Mouse (Mus musculus) neural tube, embryonic 11.5 days (tissue): ENCODE measurements around the gene Tm4sf20. TPM values are rescaled to one million over a fixed set of nuclear protein-coding genes. Genes with fewer than 3 reads are reported as not detected.

Experiments
- ATAC-seq: fragments of 200-750 bp; cut with Nextera tagmentation; 2 replicates; pipeline ENCODE4 v1.8.0; 2017; ENCODE audit warnings: moderate number of reproducible peaks, mild to moderate bottlenecking, moderate TSS enrichment, moderate library complexity; ENCODE audit not compliant: insufficient read depth, low FRiP score, low TSS enrichment
- DNase-seq: peaks from one replicate; pipeline ENCODE4 v3.0.0-alpha.2; 2015; ENCODE audit warnings: low spot score
- H3K27ac ChIP-seq: fragments of 300-500 bp; sonication (generic); 2 replicates; pipeline ENCODE4 v1.5.1; 2014; ENCODE audit warnings: low read depth, mild to moderate bottlenecking, low read length
- H3K27me3 ChIP-seq: fragments of 300-500 bp; sonication (generic); 2 replicates; pipeline ENCODE4 v1.6.1; 2014; ENCODE audit warnings: mild to moderate bottlenecking, low read length, mixed read lengths; ENCODE audit not compliant: control insufficient read depth, insufficient read depth
- H3K36me3 ChIP-seq: fragments of 300-500 bp; sonication (generic); 2 replicates; pipeline ENCODE4 v1.6.1; 2014; ENCODE audit warnings: mild to moderate bottlenecking, low read length, moderate library complexity, mixed read lengths; ENCODE audit not compliant: control insufficient read depth, insufficient read depth
- H3K4me1 ChIP-seq: fragments of 300-500 bp; sonication (generic); 2 replicates; pipeline ENCODE4 v1.6.1; 2014; ENCODE audit warnings: low read length, mixed read lengths; ENCODE audit not compliant: control insufficient read depth, insufficient read depth
- H3K4me2 ChIP-seq: fragments of 300-500 bp; sonication (generic); 2 replicates; pipeline ENCODE4 v1.6.1; 2014; ENCODE audit warnings: low read depth, mild to moderate bottlenecking, moderate library complexity
- H3K4me3 ChIP-seq: fragments of 300-500 bp; sonication (generic); 2 replicates; pipeline ENCODE4 v1.5.1; 2014; ENCODE audit warnings: low read depth, low read length
- H3K9ac ChIP-seq: fragments of 300-500 bp; sonication (generic); 2 replicates; pipeline ENCODE4 v1.6.1; 2014; ENCODE audit warnings: mild to moderate bottlenecking, low read length
- H3K9me3 ChIP-seq: fragments of 300-500 bp; sonication (generic); 2 replicates; pipeline ENCODE4 v1.6.1; 2016; ENCODE audit warnings: low read length; ENCODE audit not compliant: control insufficient read depth
- WGBS: fragments of 180-500 bp; shearing (Covaris S2); extraction: QIAGEN DNeasy Blood & Tissue Kit; methylation state at CpG from one replicate; pipeline ENCODE4 v1.1.7; 2014; 5-methylcytosine and 5-hydroxymethylcytosine counted together
- polyA plus RNA-seq: library from polyadenylated mRNA; unstranded; fragments of >200 nt; fragmentation: Nextera tagmentation; extraction: Ambion mirVana; gene quantifications from 2 replicates; pipeline ENCODE4 v1.2.1, GENCODE M21; 2014

Tm4sf20 gene
- polyA plus RNA-seq, 1 experiment from 2014 or later: 0.28 TPM

DNA sequence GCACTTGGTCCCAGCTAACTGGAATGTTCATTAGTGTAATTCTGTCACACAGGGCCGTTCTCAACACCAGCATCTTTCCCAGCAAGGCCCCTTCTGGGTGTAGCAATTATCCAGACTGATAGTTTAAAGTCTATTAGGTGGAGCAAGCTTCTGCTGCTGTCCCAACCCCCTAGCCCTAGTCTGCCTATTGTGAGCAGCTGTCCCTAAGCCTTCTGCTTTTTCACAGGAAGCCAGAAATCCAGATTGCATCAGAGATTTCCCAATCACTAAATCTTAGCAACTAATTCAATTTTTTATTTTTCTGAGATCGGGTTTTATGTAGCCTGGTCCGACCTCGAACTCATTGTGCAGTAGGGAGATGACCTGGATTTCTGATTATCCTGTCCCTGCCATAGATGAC lies 30.7 kb upstream of the Tm4sf20 start:
- no peaks in the 10 kb centered on the region for H3K9me3 ChIP-seq
- no peaks in the 10 kb centered on the region for H3K4me1 ChIP-seq
- H3K27me3 ChIP-seq: no peaks in the 10 kb centered on the region
- 81% methylated on average over 4 of the region's 4 CpGs for WGBS
- no peak for ATAC-seq
- no peaks in the 10 kb centered on the region for H3K36me3 ChIP-seq
- no peak overlapping the region for H3K4me3 ChIP-seq
- no peak overlapping the region for H3K9ac ChIP-seq
- DNase-seq: no peak
- H3K4me2 ChIP-seq: no peak overlapping the region
- H3K27ac ChIP-seq: no peak overlapping the region

DNA sequence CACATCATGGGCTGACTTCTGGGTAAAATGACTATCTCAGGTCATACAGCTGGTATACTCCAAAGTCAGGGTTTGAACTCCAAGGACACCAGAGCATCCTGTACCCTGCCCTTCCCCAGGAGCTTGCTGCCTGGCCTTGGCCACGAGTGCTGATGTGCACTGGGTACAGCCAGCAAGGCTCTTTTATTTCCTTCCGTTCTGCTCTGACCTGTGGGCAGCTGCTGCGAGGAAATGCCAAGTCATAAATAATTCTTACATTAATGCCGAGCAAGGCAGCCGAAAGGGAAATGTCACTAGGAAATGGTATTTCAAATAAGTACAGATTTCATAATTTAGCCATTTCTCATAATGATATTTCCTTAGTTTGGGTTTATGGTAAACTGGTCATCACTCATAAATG lies 30.0 kb upstream of the Tm4sf20 start:
- ATAC-seq (no peak), DNase-seq (no peak)
- H3K27me3 ChIP-seq: no peaks in the 10 kb centered on the region
- H3K9ac ChIP-seq: no peak overlapping the region
- no peaks in the 10 kb centered on the region for H3K4me1 ChIP-seq
- H3K4me2 ChIP-seq: no peak overlapping the region
- 58% methylated on average over 5 of the region's 5 CpGs for WGBS
- H3K4me3 ChIP-seq: no peak overlapping the region
- no peak overlapping the region for H3K27ac ChIP-seq
- no peaks in the 10 kb centered on the region for H3K36me3 ChIP-seq
- H3K9me3 ChIP-seq: no peaks in the 10 kb centered on the region

- Histone ChIP-seq H3K27ac (no peak overlapping the region), H3K9ac (no peak overlapping the region), H3K27me3 (no peaks in the 10 kb centered on the region), H3K9me3 (no peaks in the 10 kb centered on the region), H3K4me3 (no peak overlapping the region), H3K4me1 (no peaks in the 10 kb centered on the region), H3K36me3 (no peaks in the 10 kb centered on the region), H3K4me2 (no peak overlapping the region)
- WGBS: 94% methylated on average over 4 of the region's 4 CpGs
- DNase-seq (no peak), ATAC-seq (no peak)
These were observed 28.8 kb upstream of the Tm4sf20 start for GRCm38 (mm10) chr1:82797088-82797487.

DNA sequence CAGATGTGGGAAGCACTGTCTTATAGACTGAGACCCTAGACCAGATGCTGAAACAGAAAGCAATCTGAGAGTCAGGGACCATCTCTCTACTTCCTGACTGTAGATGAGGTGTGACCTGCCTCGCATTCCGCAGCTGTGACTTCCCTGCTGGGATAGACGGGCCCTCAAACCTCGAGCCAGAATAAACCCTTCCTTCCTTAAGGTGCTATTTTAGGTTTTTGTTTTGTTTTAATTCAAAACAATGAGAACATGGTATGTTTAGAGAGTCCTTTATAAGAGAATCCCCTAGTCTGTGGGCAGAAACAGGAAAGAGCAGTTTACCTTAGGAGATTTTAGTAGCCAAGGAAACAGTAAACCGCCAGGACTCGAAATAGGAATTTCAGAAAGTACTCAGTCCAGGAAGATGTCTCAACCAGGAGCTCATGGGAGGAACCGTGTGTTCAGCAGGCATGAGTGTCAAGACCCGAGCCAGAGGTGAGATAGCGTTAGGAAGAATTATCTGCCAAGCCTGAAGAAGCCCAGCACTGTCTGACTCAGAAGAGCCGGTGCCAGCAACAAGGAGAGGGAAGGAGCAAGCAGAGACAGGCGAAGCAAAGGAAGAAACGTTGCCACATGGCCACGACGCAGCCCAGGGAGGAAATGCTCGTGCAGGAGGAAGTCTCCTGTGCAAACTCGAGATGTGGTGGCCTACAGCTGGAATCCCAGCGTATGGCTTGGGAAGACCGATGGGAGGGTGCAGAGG lies 27.6 kb upstream of the Tm4sf20 start:
- Histone ChIP-seq H3K4me1 (no peaks in the 10 kb centered on the region), H3K4me3 (no peak overlapping the region), H3K9me3 (no peaks in the 10 kb centered on the region), H3K27ac (no peak overlapping the region), H3K4me2 (no peak overlapping the region), H3K36me3 (no peaks in the 10 kb centered on the region), H3K27me3 (no peaks in the 10 kb centered on the region), H3K9ac (no peak overlapping the region)
- 77% methylated on average over 18 of the region's 18 CpGs for WGBS
- DNase-seq (no peak), ATAC-seq (no peak)

DNA sequence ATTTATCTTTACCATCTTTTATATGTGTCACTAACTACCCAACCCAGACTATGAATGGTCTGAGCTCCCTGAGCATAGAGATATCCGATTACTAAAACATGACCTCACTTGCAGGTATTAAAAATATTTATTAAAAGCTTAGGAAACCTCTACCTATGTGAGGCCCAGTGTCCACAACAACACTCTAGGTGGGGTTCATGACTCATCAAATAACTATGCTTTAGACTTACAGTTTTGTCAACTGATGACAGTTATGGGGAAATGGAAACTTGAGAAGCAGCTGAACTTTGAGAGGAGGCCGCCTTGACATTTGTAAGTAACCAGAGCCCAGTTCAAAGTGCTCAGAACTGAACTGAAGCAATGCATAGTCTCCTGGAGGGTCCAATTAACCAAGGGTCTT lies 26.9 kb upstream of the Tm4sf20 start:
- WGBS: 89% methylated on average over 2 of the region's 2 CpGs
- ATAC-seq (no peak), DNase-seq (no peak)
- Histone ChIP-seq H3K27ac (no peak overlapping the region), H3K9me3 (no peaks in the 10 kb centered on the region), H3K9ac (no peak overlapping the region), H3K4me3 (no peak overlapping the region), H3K4me1 (no peaks in the 10 kb centered on the region), H3K36me3 (no peaks in the 10 kb centered on the region), H3K4me2 (no peak overlapping the region), H3K27me3 (no peaks in the 10 kb centered on the region)

GRCm38 (mm10) chr1:82793986-82794385 lies 25.7 kb upstream of the Tm4sf20 start:
- H3K27ac ChIP-seq: no peak overlapping the region
- 53% methylated on average over 4 of the region's 4 CpGs for WGBS
- DNase-seq (no peak), ATAC-seq (no peak)
- no peak overlapping the region for H3K4me2 ChIP-seq
- no peaks in the 10 kb centered on the region for H3K27me3 ChIP-seq
- H3K4me3 ChIP-seq: no peak overlapping the region
- H3K36me3 ChIP-seq: no peaks in the 10 kb centered on the region
- no peak overlapping the region for H3K9ac ChIP-seq
- no peaks in the 10 kb centered on the region for H3K9me3 ChIP-seq
- no peaks in the 10 kb centered on the region for H3K4me1 ChIP-seq

GRCm38 (mm10) chr1:82793110-82793509 lies 24.8 kb upstream of the Tm4sf20 start:
- Histone ChIP-seq H3K9ac (no peak overlapping the region), H3K27me3 (no peaks in the 10 kb centered on the region), H3K9me3 (no peaks in the 10 kb centered on the region), H3K4me1 (no peaks in the 10 kb centered on the region), H3K27ac (no peak overlapping the region), H3K4me3 (no peak overlapping the region), H3K4me2 (no peak overlapping the region), H3K36me3 (no peaks in the 10 kb centered on the region)
- 82% methylated on average over 3 of the region's 3 CpGs for WGBS
- DNase-seq (no peak), ATAC-seq (no peak)

- Histone ChIP-seq H3K9me3 (no peaks in the 10 kb centered on the region), H3K9ac (no peak overlapping the region), H3K4me1 (no peaks in the 10 kb centered on the region), H3K36me3 (no peaks in the 10 kb centered on the region), H3K27ac (no peak overlapping the region), H3K4me2 (no peak overlapping the region), H3K27me3 (no peaks in the 10 kb centered on the region), H3K4me3 (no peak overlapping the region)
- WGBS: 93% methylated on average over 6 of the region's 6 CpGs
- ATAC-seq (no peak), DNase-seq (no peak)
These were observed 24.0 kb upstream of the Tm4sf20 start for GRCm38 (mm10) chr1:82792238-82792637.

DNA sequence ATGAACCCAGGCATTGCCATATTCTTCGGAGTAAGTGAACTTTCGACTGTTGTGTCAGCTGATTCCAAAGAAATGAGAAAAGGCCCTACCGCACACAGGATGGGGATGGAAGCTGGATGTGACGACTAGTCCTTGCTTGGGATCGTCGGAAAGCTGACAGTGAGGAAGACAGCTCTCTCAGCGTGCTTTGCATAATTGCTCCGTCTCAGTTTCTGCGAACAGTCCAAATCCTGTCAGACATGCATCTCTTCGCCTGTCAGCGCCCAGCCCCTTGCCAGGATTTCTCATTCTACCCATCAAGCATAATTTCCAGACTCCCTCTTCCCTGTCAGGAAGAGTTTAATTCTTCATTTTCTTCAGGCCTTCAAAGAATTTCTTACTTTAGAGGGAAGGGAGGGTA lies 22.8 kb upstream of the Tm4sf20 start:
- ATAC-seq (no peak), DNase-seq (no peak)
- no peaks in the 10 kb centered on the region for H3K9me3 ChIP-seq
- no peak overlapping the region for H3K9ac ChIP-seq
- H3K4me3 ChIP-seq: no peak overlapping the region
- H3K4me2 ChIP-seq: no peak overlapping the region
- no peaks in the 10 kb centered on the region for H3K4me1 ChIP-seq
- H3K27me3 ChIP-seq: no peaks in the 10 kb centered on the region
- no peaks in the 10 kb centered on the region for H3K36me3 ChIP-seq
- no peak overlapping the region for H3K27ac ChIP-seq
- 86% methylated on average over 11 of the region's 11 CpGs for WGBS
